Mouse (Mus musculus): ENCODE results near the gene Clmn. TPM values are rescaled to one million over a fixed set of nuclear protein-coding genes. Genes with fewer than 3 reads are reported as not detected.

The Clmn gene
- polyA plus RNA-seq, 1 experiment from 2014 or later, result 2.0 TPM

GRCm38 (mm10) chr12:104751814-104752765 is 112.8 kb downstream of the Clmn start, which contains the start of gene Dicer1:
Gene Dicer1, minus strand, starts transcription at chr12:104751952.
- H3K27me3 ChIP-seq (replicated peaks; ENCODE audit: insufficient read depth, low read length), result no peaks in the 10 kb centered on the region
- peak within 1 kb of the TSS; percentile 88 for H3K9ac ChIP-seq (replicated peaks; ENCODE audit: low read depth)
- peak within 1 kb of the TSS; percentile 93 for H3K4me3 ChIP-seq (ENCODE audit: low read depth, low read length)
- peak; percentile 46 for TF ChIP-seq CTCF (IDR thresholded peaks at IDR 0.05)
- TF ChIP-seq EP300 (IDR thresholded peaks at IDR 0.05), result 0 out of 2 replicates have a peak, but pooled peaks have one; percentile 41
- no peaks in the 10 kb centered on the region for H3K36me3 ChIP-seq (ENCODE audit: insufficient read depth, low read length)
- peak within 1 kb of the TSS; percentile 86 for H3K4me2 ChIP-seq (replicated peaks; ENCODE audit: low read depth, low read length)
- WGBS, result under 1% methylated on average over 66 of the region's 94 CpGs
- H3K4me1 ChIP-seq (ENCODE audit: insufficient read depth, low read depth, low read length), result peaks cover 13% of the 10 kb centered on the region; the same call in 1 of the 2 replicates
- H3K9me3 ChIP-seq (ENCODE audit: low read length), result no peaks in the 10 kb centered on the region
- H3K27ac ChIP-seq (ENCODE audit: low read length), result peak within 1 kb of the TSS; percentile 87
- ATAC-seq (peak; percentile 97), DNase-seq (ENCODE audit: low spot score) (peak; percentile 96)

GRCm38 (mm10) chr12:104751331-104751813 is 113.5 kb downstream of the Clmn start:
- ATAC-seq (peak; percentile 1), DNase-seq (ENCODE audit: low spot score) (peak; percentile 37)
- peaks cover 13% of the 10 kb centered on the region; the same call in 1 of the 2 replicates for H3K4me1 ChIP-seq (ENCODE audit: insufficient read depth, low read depth, low read length)
- H3K9ac ChIP-seq (replicated peaks; ENCODE audit: low read depth), result peak overlapping the region; percentile 88
- 0% methylated on average over 38 of the region's 52 CpGs for WGBS
- H3K27ac ChIP-seq (ENCODE audit: low read length), result peak overlapping the region; percentile 87
- no peaks in the 10 kb centered on the region for H3K27me3 ChIP-seq (replicated peaks; ENCODE audit: insufficient read depth, low read length)
- H3K36me3 ChIP-seq (ENCODE audit: insufficient read depth, low read length), result no peaks in the 10 kb centered on the region
- H3K4me3 ChIP-seq (ENCODE audit: low read depth, low read length), result peak overlapping the region; percentile 93
- H3K4me2 ChIP-seq (replicated peaks; ENCODE audit: low read depth, low read length), result peak overlapping the region; percentile 86
- no peak for TF ChIP-seq EP300 (IDR thresholded peaks at IDR 0.05)
- no peak for TF ChIP-seq CTCF (IDR thresholded peaks at IDR 0.05)
- no peaks in the 10 kb centered on the region for H3K9me3 ChIP-seq (ENCODE audit: low read length)

- H3K36me3 ChIP-seq (ENCODE audit: insufficient read depth, low read length), result no peaks in the 10 kb centered on the region
- no peak overlapping the region for H3K4me3 ChIP-seq (ENCODE audit: low read depth, low read length)
- H3K4me2 ChIP-seq (replicated peaks; ENCODE audit: low read depth, low read length), result no peak overlapping the region
- DNase-seq (ENCODE audit: low spot score), result no peak
- WGBS, result 64% methylated on average over 2 of the region's 2 CpGs
- H3K4me1 ChIP-seq (ENCODE audit: insufficient read depth, low read depth, low read length), result peaks cover 13% of the 10 kb centered on the region; the same call in 1 of the 2 replicates
- ATAC-seq, result no peak
- H3K9ac ChIP-seq (replicated peaks; ENCODE audit: low read depth), result no peak overlapping the region
- TF ChIP-seq EP300 (IDR thresholded peaks at IDR 0.05), result no peak
- no peaks in the 10 kb centered on the region for H3K27me3 ChIP-seq (replicated peaks; ENCODE audit: insufficient read depth, low read length)
- no peaks in the 10 kb centered on the region for H3K9me3 ChIP-seq (ENCODE audit: low read length)
- H3K27ac ChIP-seq (ENCODE audit: low read length), result no peak overlapping the region
Observed at GRCm38 (mm10) chr12:104748946-104749345, 115.9 kb downstream of the Clmn start.

- Histone ChIP-seq H3K36me3 (ENCODE audit: insufficient read depth, low read length) (no peaks in the 10 kb centered on the region), H3K9ac (replicated peaks; ENCODE audit: low read depth) (no peak overlapping the region), H3K4me3 (ENCODE audit: low read depth, low read length) (no peak overlapping the region), H3K4me1 (ENCODE audit: insufficient read depth, low read depth, low read length) (peaks cover 13% of the 10 kb centered on the region; the same call in 1 of the 2 replicates), H3K9me3 (ENCODE audit: low read length) (no peaks in the 10 kb centered on the region), H3K27ac (ENCODE audit: low read length) (no peak overlapping the region), H3K27me3 (replicated peaks; ENCODE audit: insufficient read depth, low read length) (no peaks in the 10 kb centered on the region), H3K4me2 (replicated peaks; ENCODE audit: low read depth, low read length) (no peak overlapping the region)
- TF ChIP-seq EP300 (IDR thresholded peaks at IDR 0.05), result no peak
- no peak for TF ChIP-seq CTCF (IDR thresholded peaks at IDR 0.05)
- WGBS, result 72% methylated on average over 5 of the region's 5 CpGs
- no peak for ATAC-seq
- DNase-seq (ENCODE audit: low spot score), result no peak
Observed at GRCm38 (mm10) chr12:104747252-104747651, 117.6 kb downstream of the Clmn start.

GRCm38 (mm10) chr12:104746601-104747000 is 118.3 kb downstream of the Clmn start:
- no peaks in the 10 kb centered on the region for H3K27me3 ChIP-seq (replicated peaks; ENCODE audit: insufficient read depth, low read length)
- H3K4me2 ChIP-seq (replicated peaks; ENCODE audit: low read depth, low read length), result no peak overlapping the region
- no peaks in the 10 kb centered on the region for H3K36me3 ChIP-seq (ENCODE audit: insufficient read depth, low read length)
- H3K9me3 ChIP-seq (ENCODE audit: low read length), result no peaks in the 10 kb centered on the region
- H3K4me3 ChIP-seq (ENCODE audit: low read depth, low read length), result no peak overlapping the region
- no peak overlapping the region for H3K9ac ChIP-seq (replicated peaks; ENCODE audit: low read depth)
- no peak for TF ChIP-seq EP300 (IDR thresholded peaks at IDR 0.05)
- H3K4me1 ChIP-seq (ENCODE audit: insufficient read depth, low read depth, low read length), result peaks cover 16% of the 10 kb centered on the region; the same call in 1 of the 2 replicates
- DNase-seq (ENCODE audit: low spot score) (no peak), ATAC-seq (no peak)
- no peak overlapping the region for H3K27ac ChIP-seq (ENCODE audit: low read length)
- 87% methylated on average over 2 of the region's 2 CpGs for WGBS

- ATAC-seq (no peak), DNase-seq (ENCODE audit: low spot score) (peak; percentile 19)
- Histone ChIP-seq H3K4me3 (ENCODE audit: low read depth, low read length) (no peak overlapping the region), H3K36me3 (ENCODE audit: insufficient read depth, low read length) (no peaks in the 10 kb centered on the region), H3K4me1 (ENCODE audit: insufficient read depth, low read depth, low read length) (peaks cover 4% of the 10 kb centered on the region; the same call in 1 of the 2 replicates), H3K27ac (ENCODE audit: low read length) (no peak overlapping the region), H3K9me3 (ENCODE audit: low read length) (no peaks in the 10 kb centered on the region), H3K27me3 (replicated peaks; ENCODE audit: insufficient read depth, low read length) (no peaks in the 10 kb centered on the region), H3K4me2 (replicated peaks; ENCODE audit: low read depth, low read length) (no peak overlapping the region), H3K9ac (replicated peaks; ENCODE audit: low read depth) (no peak overlapping the region)
- TF ChIP-seq EP300 (IDR thresholded peaks at IDR 0.05) (no peak), CTCF (IDR thresholded peaks at IDR 0.05) (no peak)
- WGBS, result 52% methylated on average over 4 of the region's 4 CpGs
Observed at GRCm38 (mm10) chr12:104743687-104744086, 121.2 kb downstream of the Clmn start.
